Mouse (Mus musculus) heart, embryonic 14.5 days (tissue): ENCODE results near the gene Atrx. TPM values are rescaled to one million over a fixed set of nuclear protein-coding genes. Genes with fewer than 3 reads are reported as not detected.
"Not testable (repeated sequence)": the region's sequence is repeated elsewhere in the genome, so short reads cannot be mapped to it uniquely, and the experiment has no call there.

Experiments
- ATAC-seq: fragments of 200-750 bp; cut with Nextera tagmentation; 2 replicates; pipeline ENCODE4 v1.8.0; 2017; ENCODE audit warnings: low read depth, moderate TSS enrichment; ENCODE audit not compliant: insufficient number of reproducible peaks, insufficient read depth, low FRiP score
- H3K27ac ChIP-seq, 2 experiments: fragments of 200-500 bp in 1 of 2; fragments of 300-500 bp in 1 of 2; sonication (generic) in 1 of 2; replicated peaks in 1 of 2; 2 replicates each; pipeline ENCODE4 v1.5.1; 2012 to 2014; ENCODE audit warnings: low read depth in 2 of 2, low read length in 2 of 2, control low read depth in 1 of 2, mild to moderate bottlenecking in 1 of 2, mixed read lengths in 1 of 2; ENCODE audit not compliant: control insufficient read depth in 1 of 2, insufficient read depth in 1 of 2
- H3K27me3 ChIP-seq: fragments of 300-500 bp; sonication (generic); 2 replicates; pipeline ENCODE4 v1.6.1; 2014; ENCODE audit warnings: mild to moderate bottlenecking, low read length, control low read depth; ENCODE audit not compliant: control insufficient read depth, insufficient read depth
- H3K36me3 ChIP-seq: fragments of 300-500 bp; sonication (generic); 2 replicates; pipeline ENCODE4 v1.6.1; 2014; ENCODE audit warnings: mild to moderate bottlenecking, control low read depth, low read length, mixed read lengths; ENCODE audit not compliant: control insufficient read depth, insufficient read depth
- H3K4me1 ChIP-seq, 2 experiments: fragments of 200-500 bp in 1 of 2; fragments of 300-500 bp in 1 of 2; sonication (generic) in 1 of 2; 2 replicates each; pipeline ENCODE4 v1.6.1; 2012 to 2014; ENCODE audit warnings: low read length in 2 of 2, control low read depth in 1 of 2, mixed read lengths in 1 of 2; ENCODE audit not compliant: control insufficient read depth in 2 of 2, insufficient read depth in 2 of 2
- H3K4me2 ChIP-seq: fragments of 300-500 bp; sonication (generic); 2 replicates; pipeline ENCODE4 v1.6.1; 2014; ENCODE audit warnings: mild to moderate bottlenecking, low read length
- H3K4me3 ChIP-seq, 2 experiments: fragments of 200-500 bp in 1 of 2; fragments of 300-500 bp in 1 of 2; sonication (generic) in 1 of 2; 2 replicates each; pipeline ENCODE4 v1.5.1; 2012 to 2014; ENCODE audit warnings: low read length in 2 of 2, mild to moderate bottlenecking in 2 of 2, control low read depth in 1 of 2, low read depth in 1 of 2, moderate library complexity in 1 of 2; ENCODE audit not compliant: control insufficient read depth in 1 of 2, insufficient read depth in 1 of 2
- H3K9ac ChIP-seq: fragments of 300-500 bp; sonication (generic); 2 replicates; pipeline ENCODE4 v1.6.1; 2014; ENCODE audit warnings: mild to moderate bottlenecking, low read length
- H3K9me3 ChIP-seq: fragments of 300-500 bp; sonication (generic); 2 replicates; pipeline ENCODE4 v1.6.1; 2016; ENCODE audit warnings: low read length, control low read depth; ENCODE audit not compliant: control insufficient read depth
- WGBS: fragments of 180-500 bp; shearing (Covaris S2); extraction: QIAGEN DNeasy Blood & Tissue Kit; methylation state at CpG from one replicate; pipeline ENCODE4 v1.1.7; 2014; 5-methylcytosine and 5-hydroxymethylcytosine counted together
- polyA plus RNA-seq: library from polyadenylated mRNA; unstranded; fragments of >200 nt; fragmentation: Nextera tagmentation; extraction: Ambion mirVana; gene quantifications from 2 replicates; pipeline ENCODE4 v1.2.1, GENCODE M21; 2014

Atrx gene
- polyA plus RNA-seq, 1 experiment from 2014 or later, result 126 TPM

DNA sequence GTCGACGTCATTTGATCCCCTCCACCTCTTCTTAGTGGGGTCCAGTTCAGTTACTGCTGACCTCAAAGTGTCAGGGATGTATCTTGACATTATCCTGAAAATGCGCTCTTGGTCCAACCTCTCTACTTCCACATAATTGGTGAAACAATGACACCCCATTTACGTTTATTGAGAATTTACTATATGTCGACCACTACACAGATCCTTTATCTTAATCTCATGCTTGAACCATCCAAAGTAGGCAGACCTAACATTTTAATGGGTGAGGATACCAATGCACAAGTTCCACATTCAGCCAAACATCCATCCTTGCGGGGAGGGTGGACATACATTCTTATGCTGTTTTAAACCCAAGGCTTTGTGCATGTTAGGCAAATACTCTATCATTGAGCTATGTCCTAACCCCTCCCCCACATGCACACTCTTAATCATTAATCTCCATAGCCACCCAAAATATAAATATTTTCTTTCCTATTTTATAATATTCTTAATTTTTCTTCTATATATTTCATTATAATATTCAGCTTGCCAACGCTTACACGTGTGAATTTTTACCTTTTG is 355 bp upstream of the Atrx start:
- no peak for ATAC-seq
- H3K9ac ChIP-seq, result no peak overlapping the region; the same call in 1 of the 2 replicates
- H3K36me3 ChIP-seq, result no peaks in the 10 kb centered on the region
- peak overlapping the region; percentile 58 to 69 for H3K4me3 ChIP-seq
- no peaks in the 10 kb centered on the region for H3K9me3 ChIP-seq
- H3K4me1 ChIP-seq, result peaks cover 3 to 13% of the 10 kb centered on the region in 2 experiments; a peak in 2 of 4 replicates
- H3K27ac ChIP-seq, result peak overlapping the region in 1 of 2 experiments; percentile 91; a peak in 2 of 4 replicates
- H3K4me2 ChIP-seq, result peak overlapping the region; percentile 49
- 30% methylated on average over 8 of the region's 8 CpGs for WGBS
- H3K27me3 ChIP-seq, result no peaks in the 10 kb centered on the region

DNA sequence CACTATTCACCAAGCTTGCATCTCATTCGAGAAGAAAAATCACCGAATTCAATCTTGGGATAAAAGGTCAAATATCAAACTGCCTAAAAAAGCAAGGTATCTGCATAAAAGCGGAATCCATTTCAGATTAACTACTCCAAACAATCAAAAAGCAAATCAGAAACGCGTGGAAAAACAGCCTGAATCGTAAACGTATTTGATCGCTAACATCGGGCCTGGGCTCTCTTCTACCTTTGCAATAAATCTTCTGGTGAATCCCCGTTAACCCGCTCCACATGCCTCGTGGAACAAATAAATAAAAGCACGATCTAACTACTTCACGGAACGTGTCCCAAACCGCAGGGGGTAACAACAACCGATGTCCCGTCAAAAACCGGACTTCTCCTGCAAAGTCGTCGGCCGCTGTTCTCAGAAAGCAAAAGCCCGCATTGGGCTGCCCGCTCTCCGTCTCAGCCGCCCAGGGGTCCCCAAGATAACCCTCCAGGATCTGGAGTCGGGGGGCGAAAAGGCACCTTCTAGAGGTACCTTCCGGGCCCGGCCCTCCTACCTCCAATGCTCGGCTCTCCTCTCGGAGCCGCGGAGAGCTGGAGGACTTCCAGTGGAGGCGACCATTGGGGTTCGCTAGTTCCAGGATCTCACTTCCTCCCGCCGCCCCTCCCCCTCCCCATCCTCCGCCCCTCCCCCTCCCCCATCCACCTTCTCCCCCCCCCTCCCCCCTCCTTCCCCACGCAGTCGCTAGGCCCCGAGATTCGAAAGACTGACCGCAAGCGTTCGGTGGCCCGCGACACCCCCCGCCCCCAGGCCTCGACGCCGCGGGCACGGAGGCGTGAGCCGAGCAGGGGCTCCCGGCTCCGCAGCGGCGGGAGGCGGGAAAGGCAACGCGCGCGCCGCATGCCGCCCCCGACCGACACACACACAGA is 1.0 kb downstream of the Atrx start:
- Histone ChIP-seq H3K4me2 (peak overlapping the region; percentile 67), H3K27ac (peak overlapping the region; percentile 90 to 91), H3K9ac (peak overlapping the region; percentile 91), H3K4me3 (peak overlapping the region; percentile 58 to 69), H3K36me3 (no peaks in the 10 kb centered on the region), H3K27me3 (no peaks in the 10 kb centered on the region), H3K9me3 (no peaks in the 10 kb centered on the region), H3K4me1 (peaks cover 3 to 13% of the 10 kb centered on the region in 2 experiments; a peak in 2 of 4 replicates)
- ATAC-seq, result peak; percentile 49; the same call in 1 of the 2 replicates
- 20% methylated on average over 53 of the region's 69 CpGs for WGBS

DNA sequence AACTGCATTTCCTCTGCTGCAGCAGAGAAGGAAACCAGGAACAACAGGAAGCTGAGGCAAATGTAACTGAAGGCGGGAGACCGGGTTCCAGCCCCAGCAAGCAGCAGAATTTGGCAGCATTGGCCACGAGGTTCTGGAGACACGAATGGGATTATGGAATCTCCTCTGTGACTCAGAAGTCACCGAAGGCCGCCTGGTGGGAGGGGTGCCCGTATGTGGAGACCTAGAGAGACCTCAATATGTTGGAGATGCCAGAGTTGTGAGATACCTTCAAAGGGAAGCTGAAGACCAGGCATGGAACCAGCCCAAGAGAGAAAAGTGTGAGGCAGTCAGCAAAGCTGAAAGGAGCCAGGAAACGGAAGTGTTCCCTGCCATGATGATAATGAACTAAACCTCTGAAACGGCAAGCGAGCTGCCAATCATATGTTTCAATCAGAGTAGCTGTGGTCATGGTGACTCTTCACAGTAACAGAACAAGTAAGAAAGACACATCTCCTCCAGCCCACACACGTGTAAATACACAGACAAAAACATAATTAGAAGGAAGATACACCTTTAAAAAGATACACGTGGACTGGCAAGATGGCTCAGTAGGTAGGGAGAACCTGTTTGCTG is 3.0 kb downstream of the Atrx start:
- no peak overlapping the region for H3K9ac ChIP-seq
- H3K4me1 ChIP-seq, result peaks cover 3 to 13% of the 10 kb centered on the region in 2 experiments; a peak in 2 of 4 replicates
- H3K4me3 ChIP-seq, result no peak overlapping the region
- no peak for ATAC-seq
- no peak overlapping the region for H3K27ac ChIP-seq
- H3K36me3 ChIP-seq, result no peaks in the 10 kb centered on the region
- no peaks in the 10 kb centered on the region for H3K27me3 ChIP-seq
- 46% methylated on average over 12 of the region's 12 CpGs for WGBS
- H3K4me2 ChIP-seq, result peak overlapping the region; percentile 67
- H3K9me3 ChIP-seq, result no peaks in the 10 kb centered on the region

DNA sequence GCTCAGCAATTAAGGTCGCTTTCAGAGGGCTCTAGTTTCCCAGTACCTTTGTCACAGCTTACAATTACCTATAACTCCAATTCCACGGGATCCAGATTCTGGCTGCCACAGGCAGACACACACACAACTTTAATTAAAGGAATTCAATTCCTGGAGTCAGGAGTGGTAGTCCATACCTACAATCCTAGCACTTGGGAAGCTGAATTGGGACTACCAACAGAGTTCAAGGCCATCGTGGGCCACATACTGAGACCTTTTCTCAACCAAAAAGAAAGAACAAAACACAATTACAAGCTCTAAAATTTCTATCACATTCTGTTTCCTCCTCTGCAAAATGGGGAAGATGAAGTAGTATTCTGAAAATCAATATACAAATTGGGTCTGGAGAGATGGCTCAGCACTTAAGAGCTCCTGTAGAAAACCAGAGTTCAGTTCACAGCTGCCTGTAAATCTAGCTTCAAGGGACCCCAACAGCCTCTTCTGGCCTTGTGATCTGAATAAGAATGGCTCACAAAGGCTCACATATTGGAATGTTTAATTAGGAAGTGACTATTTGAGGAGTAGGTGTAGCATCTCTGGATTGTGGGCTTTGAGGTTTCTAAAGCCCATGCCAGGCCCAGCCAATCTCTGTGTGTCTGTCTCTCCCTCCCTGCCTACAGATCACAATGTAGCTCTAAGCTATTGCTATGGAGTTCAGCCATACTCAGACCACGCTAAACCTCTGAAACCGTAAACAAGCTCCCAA is 4.7 kb downstream of the Atrx start:
- Histone ChIP-seq H3K9ac (no peak overlapping the region), H3K36me3 (no peaks in the 10 kb centered on the region; the same call in 1 of the 2 replicates), H3K9me3 (no peaks in the 10 kb centered on the region), H3K27ac (no peak overlapping the region), H3K4me3 (no peak overlapping the region), H3K4me1 (peaks cover 3 to 13% of the 10 kb centered on the region in 2 experiments; a peak in 2 of 4 replicates), H3K4me2 (no peak overlapping the region), H3K27me3 (no peaks in the 10 kb centered on the region)
- WGBS, result 86% methylated on average over 5 of the region's 5 CpGs
- ATAC-seq, result no peak

- no CpG with 5 or more reads among the region's 1 CpGs for WGBS
- Histone ChIP-seq H3K4me2 (no peak overlapping the region), H3K27me3 (no peaks in the 10 kb centered on the region), H3K36me3 (no peaks in the 10 kb centered on the region; the same call in 1 of the 2 replicates), H3K4me3 (no peak overlapping the region), H3K9me3 (no peaks in the 10 kb centered on the region), H3K27ac (no peak overlapping the region), H3K4me1 (peaks cover 3 to 13% of the 10 kb centered on the region in 2 experiments; a peak in 2 of 4 replicates), H3K9ac (no peak overlapping the region)
- ATAC-seq, result no peak
Measured at GRCm38 (mm10) chrX:105923896-105924295, 5.3 kb downstream of the Atrx start.

GRCm38 (mm10) chrX:105922986-105923385 is 6.2 kb downstream of the Atrx start:
- H3K27ac ChIP-seq, H3K9ac ChIP-seq, H3K4me2 ChIP-seq, H3K4me3 ChIP-seq, H3K27me3 ChIP-seq, ATAC-seq, H3K9me3 ChIP-seq, H3K36me3 ChIP-seq: not testable (repeated sequence)
- H3K4me1 ChIP-seq, result peaks cover 3 to 13% of the 10 kb centered on the region in 2 experiments; a peak in 2 of 4 replicates
- WGBS, result 85% methylated on average over 7 of the region's 7 CpGs

- no peak overlapping the region for H3K4me2 ChIP-seq
- WGBS, result 85% methylated on average over 2 of the region's 2 CpGs
- H3K9me3 ChIP-seq, result no peaks in the 10 kb centered on the region
- H3K4me1 ChIP-seq, result peaks cover 3 to 5% of the 10 kb centered on the region in 2 experiments; a peak in 1 of 4 replicates
- ATAC-seq, result no peak
- H3K27me3 ChIP-seq, result no peaks in the 10 kb centered on the region
- no peak overlapping the region for H3K9ac ChIP-seq
- no peak overlapping the region for H3K27ac ChIP-seq
- H3K4me3 ChIP-seq, result no peak overlapping the region
- H3K36me3 ChIP-seq, result no peaks in the 10 kb centered on the region; the same call in 1 of the 2 replicates
Measured at GRCm38 (mm10) chrX:105921421-105921820, 7.8 kb downstream of the Atrx start.
